Mouse (Mus musculus) embryonic facial prominence, embryonic 12.5 days (tissue): Measurements from ENCODE around the gene Serpina6. TPM values are rescaled to one million over a fixed set of nuclear protein-coding genes. Genes with fewer than 3 reads are reported as not detected.
A peak's percentile ranks its signal among the peaks of the same experiment; 100 is the strongest.

ENCODE experiments used
- ATAC-seq: fragments of 200-750 bp; cut with Nextera tagmentation; 2 replicates; pipeline ENCODE4 v1.8.0; 2017; ENCODE audit not compliant: insufficient number of reproducible peaks, insufficient read depth, low FRiP score, low TSS enrichment
- H3K27ac ChIP-seq: fragments of 300-500 bp; sonication (generic); 2 replicates; pipeline ENCODE4 v1.5.1; 2016; ENCODE audit warnings: mild to moderate bottlenecking
- H3K27me3 ChIP-seq: fragments of 300-500 bp; sonication (generic); 2 replicates; pipeline ENCODE4 v1.6.1; 2016; ENCODE audit warnings: mild to moderate bottlenecking, moderate library complexity
- H3K36me3 ChIP-seq: fragments of 300-500 bp; sonication (generic); 2 replicates; pipeline ENCODE4 v1.6.1; 2016; ENCODE audit warnings: mild to moderate bottlenecking
- H3K4me1 ChIP-seq: fragments of 300-500 bp; sonication (generic); 2 replicates; pipeline ENCODE4 v1.6.1; 2016
- H3K4me2 ChIP-seq: fragments of 300-500 bp; sonication (generic); replicated peaks from 2 replicates; pipeline ENCODE4 v1.6.1; 2016; ENCODE audit warnings: mild to moderate bottlenecking, moderate library complexity
- H3K4me3 ChIP-seq: fragments of 300-500 bp; sonication (generic); 2 replicates; pipeline ENCODE4 v1.5.1; 2016; ENCODE audit warnings: mild to moderate bottlenecking
- H3K9ac ChIP-seq: fragments of 300-500 bp; sonication (generic); 2 replicates; pipeline ENCODE4 v1.6.1; 2016; ENCODE audit warnings: mild to moderate bottlenecking, moderate library complexity
- H3K9me3 ChIP-seq: fragments of 300-500 bp; sonication (generic); 2 replicates; pipeline ENCODE4 v1.6.1; 2016; ENCODE audit warnings: mild to moderate bottlenecking, moderate library complexity
- WGBS: fragments of 180-500 bp; shearing (Covaris S2); methylation state at CpG from one replicate; pipeline ENCODE4 v1.1.7; 2016; 5-methylcytosine and 5-hydroxymethylcytosine counted together
- polyA plus RNA-seq: library from polyadenylated mRNA; unstranded; fragments of >200 nt; fragmentation: Nextera tagmentation; extraction: Ambion mirVana; gene quantifications from 2 replicates; pipeline ENCODE4 v1.2.1, GENCODE M21; 2016

Serpina6 gene
- polyA plus RNA-seq, 1 experiment from 2014 or later = 0.55 TPM

DNA sequence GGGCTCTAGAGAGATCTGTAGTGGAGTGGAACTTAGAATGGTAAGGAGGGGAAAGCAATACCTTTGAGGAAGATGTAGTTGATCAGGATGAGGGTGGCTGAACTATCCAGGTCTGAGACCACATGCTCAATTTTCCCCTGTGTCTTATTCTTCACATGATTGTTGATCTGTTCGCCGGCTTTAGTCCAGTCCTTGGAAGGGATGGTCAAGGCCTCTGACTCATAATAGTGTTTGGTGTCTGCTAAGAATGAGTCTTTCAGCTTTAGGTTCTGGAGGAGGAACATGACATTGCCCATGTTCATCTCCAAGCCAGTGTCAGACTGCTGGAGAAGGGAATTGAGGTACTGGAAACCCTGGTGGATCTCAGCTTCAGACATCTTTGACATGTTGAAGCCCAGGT is 3.2 kb downstream of the Serpina6 start:
- Histone ChIP-seq H3K9ac (no peak overlapping the region), H3K4me3 (no peak overlapping the region), H3K27me3 (no peaks in the 10 kb centered on the region), H3K4me1 (no peaks in the 10 kb centered on the region), H3K27ac (no peak overlapping the region), H3K36me3 (no peaks in the 10 kb centered on the region), H3K4me2 (no peak overlapping the region), H3K9me3 (no peaks in the 10 kb centered on the region)
- no peak for ATAC-seq
- WGBS = 85% methylated on average over 2 of the region's 2 CpGs

DNA sequence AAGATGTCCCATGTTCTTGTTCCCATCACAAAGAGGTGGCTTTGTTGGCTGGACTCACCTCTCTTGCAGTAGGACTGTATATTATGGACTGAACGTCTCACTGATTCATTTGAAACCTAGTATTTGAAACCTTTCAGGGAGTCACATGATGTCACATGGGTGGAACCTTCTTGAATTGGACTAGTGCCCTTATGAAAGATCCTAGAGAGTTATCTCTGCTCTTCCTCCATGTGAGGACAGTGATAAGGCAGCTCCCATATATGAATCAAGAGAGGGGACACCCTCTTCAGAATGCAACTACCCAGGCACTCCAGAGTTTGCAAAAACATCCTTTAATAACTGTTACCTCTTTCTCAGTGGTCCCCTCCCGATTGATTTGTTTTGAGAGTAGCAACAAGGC is 10.7 kb downstream of the Serpina6 start:
- H3K4me3 ChIP-seq = no peak overlapping the region
- no peaks in the 10 kb centered on the region for H3K36me3 ChIP-seq
- H3K4me1 ChIP-seq = no peaks in the 10 kb centered on the region; the same call in 1 of the 2 replicates
- WGBS = 78% methylated on average over 2 of the region's 2 CpGs
- H3K27ac ChIP-seq = no peak overlapping the region
- H3K9me3 ChIP-seq = no peaks in the 10 kb centered on the region
- ATAC-seq = no peak
- no peak overlapping the region for H3K4me2 ChIP-seq
- no peak overlapping the region for H3K9ac ChIP-seq
- H3K27me3 ChIP-seq = no peaks in the 10 kb centered on the region

DNA sequence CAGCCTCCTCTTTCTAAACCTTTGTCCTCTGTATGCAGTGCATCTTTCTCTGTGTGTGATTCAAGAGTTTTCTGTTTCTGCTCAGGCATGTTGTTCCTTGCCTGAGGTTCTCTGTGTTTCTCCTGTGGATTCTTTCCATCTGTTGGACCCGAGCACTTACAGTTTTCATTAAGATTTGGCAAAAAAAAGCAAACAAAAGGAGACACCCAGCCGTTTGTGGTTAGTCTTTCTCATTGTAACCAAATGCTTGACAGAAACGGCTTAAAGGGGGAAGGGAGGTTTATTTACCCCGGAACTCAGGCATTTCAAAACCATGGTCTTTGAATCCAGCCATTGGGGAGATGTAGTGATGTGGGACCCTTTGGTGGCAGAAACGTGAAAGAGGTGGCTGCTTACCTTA is 12.4 kb downstream of the Serpina6 start:
- WGBS = 23% methylated on average over 5 of the region's 5 CpGs
- H3K9ac ChIP-seq = no peak overlapping the region
- 0 out of 2 replicates have a peak overlapping the region, but pooled peaks have one; percentile 50 for H3K27ac ChIP-seq
- H3K4me1 ChIP-seq = no peaks in the 10 kb centered on the region; the same call in 1 of the 2 replicates
- no peak overlapping the region for H3K4me3 ChIP-seq
- ATAC-seq = no peak
- no peaks in the 10 kb centered on the region for H3K27me3 ChIP-seq
- H3K9me3 ChIP-seq = no peaks in the 10 kb centered on the region
- no peaks in the 10 kb centered on the region for H3K36me3 ChIP-seq
- no peak overlapping the region for H3K4me2 ChIP-seq

DNA sequence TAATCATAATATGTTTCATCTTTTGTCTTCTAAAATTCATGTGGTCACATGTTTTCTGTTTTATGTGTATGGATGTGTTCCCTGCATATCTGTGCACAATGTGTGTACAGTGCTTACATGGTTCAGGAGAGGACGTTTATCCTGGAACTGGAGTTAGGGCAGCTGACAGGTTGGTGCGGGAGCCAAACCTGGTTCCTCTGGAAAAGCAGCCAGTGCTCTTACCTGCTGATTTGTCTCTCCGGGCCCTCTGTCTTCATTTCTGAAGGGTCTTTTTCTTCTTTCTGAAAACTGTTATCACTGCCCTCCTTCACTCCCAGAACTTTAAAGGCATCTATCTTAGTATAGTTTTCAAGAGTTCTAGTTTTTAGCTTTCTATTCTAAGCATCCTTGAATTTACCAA is 13.2 kb downstream of the Serpina6 start:
- H3K36me3 ChIP-seq = no peaks in the 10 kb centered on the region
- H3K9ac ChIP-seq = no peak overlapping the region
- H3K27ac ChIP-seq = no peak overlapping the region
- no peaks in the 10 kb centered on the region for H3K27me3 ChIP-seq
- 80% methylated on average over 3 of the region's 3 CpGs for WGBS
- ATAC-seq = no peak
- no peak overlapping the region for H3K4me2 ChIP-seq
- no peaks in the 10 kb centered on the region; the same call in 1 of the 2 replicates for H3K4me1 ChIP-seq
- H3K9me3 ChIP-seq = no peaks in the 10 kb centered on the region
- no peak overlapping the region for H3K4me3 ChIP-seq

DNA sequence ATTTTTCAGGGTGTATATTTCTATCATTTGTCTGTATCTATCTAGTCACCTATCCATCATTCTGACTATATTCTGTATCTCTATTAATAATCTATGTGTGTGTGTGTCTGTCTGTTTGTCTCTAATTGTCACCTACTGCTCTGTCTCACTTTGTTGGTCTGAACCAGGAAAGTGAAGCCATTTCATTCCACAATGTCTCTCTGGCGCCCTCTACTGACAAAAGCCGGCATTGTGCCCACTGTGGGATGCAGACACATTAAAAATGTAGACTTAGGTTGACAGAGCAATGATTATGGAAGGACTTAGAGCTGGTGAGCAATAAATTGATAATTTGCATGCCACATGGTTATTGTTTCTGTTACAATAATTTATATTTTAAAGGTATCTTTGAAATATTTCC is 13.7 kb downstream of the Serpina6 start:
- H3K9ac ChIP-seq = no peak overlapping the region
- H3K4me2 ChIP-seq = no peak overlapping the region
- ATAC-seq = no peak
- WGBS = 0% methylated on average over 2 of the region's 2 CpGs
- H3K27me3 ChIP-seq = no peaks in the 10 kb centered on the region
- H3K4me3 ChIP-seq = no peak overlapping the region
- H3K4me1 ChIP-seq = no peaks in the 10 kb centered on the region; the same call in 1 of the 2 replicates
- no peaks in the 10 kb centered on the region for H3K36me3 ChIP-seq
- H3K27ac ChIP-seq = no peak overlapping the region
- no peaks in the 10 kb centered on the region for H3K9me3 ChIP-seq

DNA sequence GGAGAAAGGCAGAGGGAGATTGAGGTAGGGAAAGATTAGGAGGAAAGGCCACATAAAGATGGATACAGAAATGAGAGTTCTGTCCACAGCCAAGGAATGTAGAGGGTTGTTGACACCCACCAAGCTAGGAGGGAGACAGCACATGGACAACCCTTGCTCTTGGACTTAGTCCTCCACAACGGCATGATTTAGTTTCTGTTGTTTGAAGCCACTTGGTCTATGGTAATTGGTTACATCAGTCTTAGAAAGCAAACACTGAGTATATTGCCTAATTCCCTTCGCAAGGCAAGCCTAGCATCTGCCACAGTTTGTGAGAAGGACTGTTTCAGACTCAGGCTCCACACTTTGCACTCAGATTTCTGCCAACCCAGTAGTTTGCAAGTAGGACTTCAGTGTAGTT is 21.2 kb downstream of the Serpina6 start:
- no peak overlapping the region for H3K4me2 ChIP-seq
- H3K9me3 ChIP-seq = no peaks in the 10 kb centered on the region
- no peak overlapping the region for H3K9ac ChIP-seq
- H3K4me1 ChIP-seq = no peaks in the 10 kb centered on the region
- no peak overlapping the region for H3K27ac ChIP-seq
- ATAC-seq = no peak
- H3K36me3 ChIP-seq = no peaks in the 10 kb centered on the region
- H3K27me3 ChIP-seq = no peaks in the 10 kb centered on the region
- WGBS = 85% methylated on average over 2 of the region's 2 CpGs
- H3K4me3 ChIP-seq = no peak overlapping the region

DNA sequence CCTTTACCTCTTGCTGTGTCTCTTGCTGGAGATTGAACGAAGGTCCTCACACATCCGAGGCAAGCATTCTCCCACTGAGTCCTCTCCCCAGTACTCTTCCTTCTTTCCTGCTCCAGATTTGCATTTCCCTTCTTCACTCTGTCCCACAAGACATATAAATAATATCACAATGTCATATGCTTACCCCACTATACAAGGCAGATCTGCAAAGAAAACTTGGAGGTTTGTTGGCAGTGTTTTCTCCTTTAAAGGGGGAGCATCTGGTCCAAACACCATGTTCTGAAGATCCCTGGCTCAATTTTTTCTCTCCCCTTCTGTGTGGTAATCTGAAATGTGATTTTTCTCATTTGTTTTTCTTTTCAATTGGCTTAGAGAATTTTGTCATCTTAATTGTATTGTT is 22.6 kb downstream of the Serpina6 start:
- WGBS = 74% methylated on average over 2 of the region's 2 CpGs
- ATAC-seq = no peak
- no peak overlapping the region for H3K9ac ChIP-seq
- no peaks in the 10 kb centered on the region for H3K36me3 ChIP-seq
- no peaks in the 10 kb centered on the region for H3K27me3 ChIP-seq
- H3K4me2 ChIP-seq = no peak overlapping the region
- H3K9me3 ChIP-seq = no peaks in the 10 kb centered on the region
- no peaks in the 10 kb centered on the region for H3K4me1 ChIP-seq
- no peak overlapping the region for H3K4me3 ChIP-seq
- H3K27ac ChIP-seq = no peak overlapping the region

DNA sequence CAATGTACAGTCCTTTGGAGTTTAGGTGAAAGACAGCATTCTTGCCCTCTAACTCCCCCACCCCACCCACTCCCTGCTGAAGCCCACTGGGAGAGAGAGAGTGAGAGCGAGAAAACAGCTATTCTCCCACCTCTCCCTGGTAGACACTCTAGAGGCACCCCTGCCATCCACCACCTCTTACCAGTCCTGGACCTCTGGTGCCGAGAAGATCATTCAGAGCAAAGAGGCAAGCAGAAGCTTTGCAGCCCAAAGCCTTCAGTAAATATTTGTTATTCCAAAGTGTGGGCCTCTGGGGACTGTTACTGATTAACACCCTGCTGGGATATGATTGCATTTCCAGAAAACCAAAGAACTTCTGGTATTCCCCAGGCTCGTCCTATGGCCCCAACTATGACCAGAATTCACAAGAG is 25.8 kb downstream of the Serpina6 start, which contains the start of gene Serpina10:
Gene Serpina10 (minus strand): TSS at position 242 of the 410 bp plus-strand sequence.
- 72% methylated on average over 3 of the region's 3 CpGs for WGBS

DNA sequence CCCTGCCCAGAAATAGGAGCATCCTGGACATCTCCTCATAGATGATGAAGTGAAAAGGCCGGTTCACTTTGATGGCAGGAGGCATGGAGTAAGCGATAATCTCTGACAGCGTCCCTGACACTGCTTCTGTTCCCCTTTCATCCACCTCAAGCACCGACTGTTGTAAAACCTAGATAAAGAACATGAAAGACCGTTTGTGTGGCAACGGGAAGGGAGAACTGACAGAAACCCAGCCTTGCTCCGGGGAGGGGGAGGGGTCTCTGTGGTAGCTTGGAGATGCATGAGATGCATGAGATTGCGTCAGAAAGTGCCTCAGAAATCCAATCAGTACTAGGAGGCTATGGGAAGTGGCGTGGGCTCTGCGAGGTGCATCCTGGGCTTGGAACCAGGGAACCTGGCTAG is 40.2 kb downstream of the Serpina6 start:
- Histone ChIP-seq H3K4me2 (no peak overlapping the region), H3K27me3 (no peaks in the 10 kb centered on the region), H3K4me3 (no peak overlapping the region), H3K27ac (no peak overlapping the region), H3K9ac (no peak overlapping the region), H3K9me3 (no peaks in the 10 kb centered on the region), H3K4me1 (no peaks in the 10 kb centered on the region), H3K36me3 (no peaks in the 10 kb centered on the region)
- no peak for ATAC-seq
- WGBS = 88% methylated on average over 10 of the region's 10 CpGs

More for the DNA sequence above, 25.8 kb downstream of the Serpina6 start, which contains the start of gene Serpina10:
- no peak within 1 kb of the TSS for H3K9ac ChIP-seq
- no peak for ATAC-seq
- no peaks in the 10 kb centered on the region for H3K27me3 ChIP-seq
- H3K4me3 ChIP-seq = no peak within 1 kb of the TSS
- H3K4me2 ChIP-seq = no peak within 1 kb of the TSS
- no peaks in the 10 kb centered on the region for H3K36me3 ChIP-seq
- no peaks in the 10 kb centered on the region for H3K4me1 ChIP-seq
- H3K27ac ChIP-seq = no peak within 1 kb of the TSS
- H3K9me3 ChIP-seq = no peaks in the 10 kb centered on the region

DNA sequence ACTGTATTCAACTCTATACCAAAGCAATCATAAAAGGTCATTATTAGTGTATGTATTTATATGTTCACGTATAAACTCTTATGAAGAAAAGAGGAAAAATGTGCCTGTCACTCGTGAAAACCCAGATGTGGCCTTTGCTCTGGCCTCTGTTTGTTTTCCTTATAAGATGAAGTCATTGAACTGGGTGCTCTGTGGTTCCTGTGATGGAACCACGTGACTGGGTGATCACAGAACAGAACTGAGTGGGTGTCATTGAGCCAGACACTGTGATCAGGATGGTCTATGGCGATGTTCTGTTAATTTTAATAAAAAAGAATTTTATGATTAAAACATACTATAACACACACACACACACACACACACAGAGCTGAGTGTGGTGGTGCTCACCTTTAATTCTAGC is 41.3 kb downstream of the Serpina6 start:
- Histone ChIP-seq H3K4me2 (no peak overlapping the region), H3K9ac (no peak overlapping the region), H3K27me3 (no peaks in the 10 kb centered on the region), H3K9me3 (no peaks in the 10 kb centered on the region), H3K4me3 (no peak overlapping the region), H3K36me3 (no peaks in the 10 kb centered on the region), H3K4me1 (no peaks in the 10 kb centered on the region), H3K27ac (no peak overlapping the region)
- WGBS = 82% methylated on average over 4 of the region's 4 CpGs
- ATAC-seq = no peak

DNA sequence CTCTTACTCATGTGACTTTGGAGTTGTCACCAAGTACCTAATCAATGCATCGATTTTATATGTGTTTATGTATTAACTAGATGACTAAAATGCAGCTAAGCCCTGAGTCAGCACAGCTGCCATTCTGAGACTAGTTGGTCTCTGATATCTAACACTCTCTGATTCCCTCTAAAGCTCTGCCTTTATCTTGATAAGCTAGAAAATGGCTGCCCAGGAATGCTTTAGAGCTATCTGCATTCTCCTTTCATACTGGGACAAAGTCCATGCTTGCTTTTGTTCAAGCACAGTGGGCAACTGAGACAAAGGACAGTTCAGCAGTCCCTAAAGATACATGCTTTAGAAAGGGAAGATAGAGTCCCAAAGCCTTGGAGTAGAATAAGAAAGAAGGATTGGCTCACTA is 41.9 kb downstream of the Serpina6 start:
- Histone ChIP-seq H3K9ac (no peak overlapping the region), H3K4me2 (no peak overlapping the region), H3K4me3 (no peak overlapping the region), H3K36me3 (no peaks in the 10 kb centered on the region), H3K9me3 (no peaks in the 10 kb centered on the region), H3K27ac (no peak overlapping the region), H3K27me3 (no peaks in the 10 kb centered on the region), H3K4me1 (no peaks in the 10 kb centered on the region)
- no peak for ATAC-seq
- WGBS = 80% methylated on average over 1 of the region's 1 CpGs

DNA sequence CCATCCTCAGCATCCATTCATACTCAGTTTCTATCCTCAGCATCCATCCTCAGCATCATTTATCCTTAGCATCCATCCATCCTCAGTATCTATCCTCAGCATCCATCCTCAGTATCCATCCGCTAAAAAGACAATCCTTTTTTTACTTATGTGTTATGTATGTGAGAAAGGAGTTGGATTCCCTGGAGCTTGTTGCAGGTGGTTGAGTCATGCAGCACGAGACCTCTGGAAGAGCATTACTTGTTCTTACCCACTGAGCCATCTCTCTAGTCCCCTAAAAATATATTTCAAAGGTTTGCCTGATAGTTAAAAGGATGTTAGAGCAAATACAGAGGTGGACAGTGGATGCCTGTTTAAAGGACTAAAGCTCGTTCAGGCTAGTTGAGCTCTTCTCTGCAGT is 55.2 kb downstream of the Serpina6 start:
- Histone ChIP-seq H3K4me1 (no peaks in the 10 kb centered on the region), H3K4me3 (no peak overlapping the region), H3K9me3 (no peaks in the 10 kb centered on the region), H3K27ac (no peak overlapping the region), H3K9ac (no peak overlapping the region), H3K36me3 (no peaks in the 10 kb centered on the region), H3K27me3 (no peaks in the 10 kb centered on the region), H3K4me2 (no peak overlapping the region)
- no peak for ATAC-seq
- 56% methylated on average over 3 of the region's 3 CpGs for WGBS

DNA sequence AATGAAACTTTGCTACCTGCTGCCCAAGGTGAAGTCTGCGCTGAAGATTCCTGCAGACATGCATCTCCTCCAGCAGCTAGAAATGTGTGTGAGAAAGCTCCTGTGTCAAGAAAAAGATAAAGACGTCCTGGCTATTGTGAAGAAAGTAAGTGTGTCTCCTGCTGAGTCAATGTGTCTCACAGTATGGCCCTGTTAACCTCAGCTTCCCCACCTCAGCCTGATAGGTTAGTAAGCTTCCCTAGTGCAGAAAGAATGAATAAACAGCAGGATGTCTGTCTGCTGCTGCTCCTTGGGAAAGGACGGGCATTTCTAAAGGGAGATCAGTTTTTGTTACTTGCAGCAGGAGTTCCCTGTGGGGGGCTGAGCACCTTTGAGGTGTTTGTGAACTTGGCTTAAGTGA is 56.6 kb downstream of the Serpina6 start:
- H3K9me3 ChIP-seq = no peaks in the 10 kb centered on the region
- no peak overlapping the region for H3K4me2 ChIP-seq
- H3K27me3 ChIP-seq = no peaks in the 10 kb centered on the region
- H3K27ac ChIP-seq = no peak overlapping the region
- H3K4me3 ChIP-seq = no peak overlapping the region
- no peak for ATAC-seq
- no peak overlapping the region for H3K9ac ChIP-seq
- WGBS = 26% methylated on average over 3 of the region's 3 CpGs
- H3K4me1 ChIP-seq = no peaks in the 10 kb centered on the region
- H3K36me3 ChIP-seq = no peaks in the 10 kb centered on the region
